Mouse (Mus musculus): ENCODE results near the gene Neurl4. TPM values are rescaled to one million over a fixed set of nuclear protein-coding genes. Genes with fewer than 3 reads are reported as not detected.

Gene Neurl4
- polyA plus RNA-seq, 1 experiment = 129 TPM

DNA sequence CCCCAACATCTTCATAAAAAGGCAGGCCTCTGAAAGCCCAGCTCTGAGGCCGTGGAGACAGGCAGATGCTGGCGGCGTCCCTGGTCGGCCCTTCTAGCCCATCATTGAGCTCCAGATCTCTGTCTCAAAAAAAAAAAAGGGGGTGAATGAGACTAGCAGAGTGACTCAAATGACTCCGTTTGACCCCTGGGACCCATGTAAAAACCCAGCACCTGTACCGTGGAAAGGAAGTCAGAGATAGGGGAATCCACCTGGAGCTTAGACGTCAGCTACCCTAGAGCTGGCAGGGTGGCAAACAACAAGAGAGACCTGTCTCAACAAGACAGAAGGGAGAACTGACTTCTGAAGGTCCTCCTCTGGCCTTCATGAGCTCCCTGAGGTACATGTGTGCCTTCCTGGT is 29.1 kb upstream of the Neurl4 start:
- DNase-seq (ENCODE audit: low read depth) = no peak
- no peak for TF ChIP-seq CTCF (IDR thresholded peaks at IDR 0.05; ENCODE audit: borderline replicate concordance, extremely low read depth, insufficient read depth, insufficient read length)
- TF ChIP-seq POLR2A (IDR thresholded peaks at IDR 0.05; ENCODE audit: borderline replicate concordance, extremely low read depth, insufficient read depth, insufficient read length, poor library complexity, severe bottlenecking) = no peak

DNA sequence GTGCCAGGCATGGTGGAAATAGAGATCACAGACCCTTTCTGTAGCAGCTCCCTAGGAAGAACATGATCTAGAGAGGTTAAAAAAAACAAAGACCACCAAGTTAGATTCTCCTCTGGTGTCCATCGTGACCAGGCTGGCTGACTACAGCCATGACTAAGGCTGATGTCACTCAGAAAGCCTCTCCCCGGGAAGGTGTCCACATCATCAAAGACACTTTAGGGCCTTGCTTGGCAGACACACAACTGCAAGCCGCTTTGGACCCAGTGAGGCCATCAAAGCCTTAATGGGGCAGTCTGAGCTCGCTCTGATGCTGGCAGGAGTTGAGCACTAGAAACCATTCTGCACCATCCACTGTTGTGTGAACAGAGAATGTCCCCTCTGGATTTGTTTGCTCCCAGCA is 28.4 kb upstream of the Neurl4 start:
- no peak for TF ChIP-seq CTCF (IDR thresholded peaks at IDR 0.05; ENCODE audit: borderline replicate concordance, extremely low read depth, insufficient read depth, insufficient read length)
- TF ChIP-seq POLR2A (IDR thresholded peaks at IDR 0.05; ENCODE audit: borderline replicate concordance, extremely low read depth, insufficient read depth, insufficient read length, poor library complexity, severe bottlenecking) = no peak
- DNase-seq (ENCODE audit: low read depth) = no peak

DNA sequence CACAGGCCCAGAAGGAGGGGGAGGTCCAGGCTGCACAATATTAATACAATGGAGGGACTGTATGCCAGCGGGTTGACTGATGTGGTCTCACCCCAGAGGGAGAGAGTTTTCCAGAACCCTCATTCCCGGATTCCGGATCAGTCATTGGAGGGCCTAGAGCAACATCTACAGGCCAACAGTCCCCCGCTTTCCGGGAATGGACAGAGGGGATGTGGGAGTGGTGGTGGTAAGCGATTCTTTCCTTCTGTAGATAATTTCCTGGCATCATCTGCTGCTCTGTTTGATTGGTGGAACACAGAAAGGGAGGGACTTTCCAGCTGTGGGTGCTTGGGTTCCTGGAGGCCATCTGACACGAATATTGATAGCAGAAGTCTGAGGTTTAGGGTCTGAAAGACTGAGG is 24.7 kb upstream of the Neurl4 start:
- TF ChIP-seq CTCF (IDR thresholded peaks at IDR 0.05; ENCODE audit: borderline replicate concordance, extremely low read depth, insufficient read depth, insufficient read length) (no peak), POLR2A (IDR thresholded peaks at IDR 0.05; ENCODE audit: borderline replicate concordance, extremely low read depth, insufficient read depth, insufficient read length, poor library complexity, severe bottlenecking) (no peak)
- no peak for DNase-seq (ENCODE audit: low read depth)

DNA sequence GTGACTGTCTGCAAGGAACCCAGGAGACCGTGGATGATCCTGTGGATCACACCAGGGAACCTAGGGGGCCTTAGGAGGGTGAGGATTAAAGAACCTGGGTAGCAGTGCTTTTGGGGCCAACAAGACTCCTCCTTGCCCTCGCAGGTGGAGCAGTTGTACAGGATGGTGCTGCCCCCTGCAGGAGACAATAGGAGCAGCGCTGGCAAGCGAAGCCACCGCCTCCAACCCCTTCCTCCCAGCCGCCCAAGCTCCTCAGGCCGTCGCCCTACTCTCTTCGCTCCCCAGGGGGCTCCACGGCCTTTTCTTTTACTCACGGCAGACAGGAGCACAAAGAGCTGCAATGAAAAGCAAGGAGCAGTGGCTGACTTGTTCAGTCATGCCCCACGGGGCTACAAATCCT is 24.0 kb upstream of the Neurl4 start:
- DNase-seq (ENCODE audit: low read depth) = peak; percentile 87
- TF ChIP-seq CTCF (IDR thresholded peaks at IDR 0.05; ENCODE audit: borderline replicate concordance, extremely low read depth, insufficient read depth, insufficient read length) (peak; percentile 86), POLR2A (IDR thresholded peaks at IDR 0.05; ENCODE audit: borderline replicate concordance, extremely low read depth, insufficient read depth, insufficient read length, poor library complexity, severe bottlenecking) (no peak)

DNA sequence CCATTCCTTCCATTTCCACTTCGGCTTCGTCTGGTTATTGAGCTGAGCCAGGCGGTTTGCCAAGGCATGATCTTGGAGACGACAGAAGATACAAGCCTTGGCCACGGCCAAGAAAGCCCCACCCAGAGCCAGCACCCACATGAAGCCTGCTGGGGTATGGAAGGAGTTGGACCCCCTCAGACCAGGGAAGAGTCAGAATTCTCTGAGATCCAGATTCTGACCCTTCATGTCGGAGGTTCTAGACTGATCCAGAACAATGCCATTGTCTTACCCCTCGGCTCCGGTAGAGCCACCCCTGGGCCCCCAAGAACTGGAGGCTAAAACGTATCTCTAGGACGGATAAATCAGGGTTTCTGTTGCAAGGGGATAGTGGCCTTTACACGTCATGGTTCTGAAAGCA is 23.0 kb upstream of the Neurl4 start, which contains the start of gene Tmem95:
Tmem95 (minus strand) TSS at position 141 of the 400 bp plus-strand sequence.
- DNase-seq (ENCODE audit: low read depth) = no peak
- TF ChIP-seq POLR2A (IDR thresholded peaks at IDR 0.05; ENCODE audit: borderline replicate concordance, extremely low read depth, insufficient read depth, insufficient read length, poor library complexity, severe bottlenecking) (no peak), CTCF (IDR thresholded peaks at IDR 0.05; ENCODE audit: borderline replicate concordance, extremely low read depth, insufficient read depth, insufficient read length) (no peak)

DNA sequence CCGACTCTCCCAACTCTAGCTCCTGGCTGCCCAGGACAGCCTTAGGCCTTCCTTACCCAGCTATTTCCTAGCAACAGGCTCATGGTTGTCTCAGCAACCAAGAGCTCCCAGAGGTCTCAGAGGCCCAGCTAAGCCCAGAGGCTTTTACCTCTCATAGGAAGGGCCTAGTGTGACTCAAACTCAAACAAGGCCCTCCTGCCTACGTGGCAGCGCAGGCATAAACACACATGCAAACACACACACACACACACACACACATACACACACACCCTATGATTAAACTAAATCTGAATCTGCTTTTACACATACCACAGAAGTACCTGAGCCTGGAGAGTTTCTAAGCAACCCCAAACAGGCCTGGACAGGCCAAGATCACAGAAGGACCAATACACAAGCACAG is 22.5 kb upstream of the Neurl4 start:
- TF ChIP-seq POLR2A (IDR thresholded peaks at IDR 0.05; ENCODE audit: borderline replicate concordance, extremely low read depth, insufficient read depth, insufficient read length, poor library complexity, severe bottlenecking) (no peak), CTCF (IDR thresholded peaks at IDR 0.05; ENCODE audit: borderline replicate concordance, extremely low read depth, insufficient read depth, insufficient read length) (no peak)
- peak; percentile 38 for DNase-seq (ENCODE audit: low read depth)

DNA sequence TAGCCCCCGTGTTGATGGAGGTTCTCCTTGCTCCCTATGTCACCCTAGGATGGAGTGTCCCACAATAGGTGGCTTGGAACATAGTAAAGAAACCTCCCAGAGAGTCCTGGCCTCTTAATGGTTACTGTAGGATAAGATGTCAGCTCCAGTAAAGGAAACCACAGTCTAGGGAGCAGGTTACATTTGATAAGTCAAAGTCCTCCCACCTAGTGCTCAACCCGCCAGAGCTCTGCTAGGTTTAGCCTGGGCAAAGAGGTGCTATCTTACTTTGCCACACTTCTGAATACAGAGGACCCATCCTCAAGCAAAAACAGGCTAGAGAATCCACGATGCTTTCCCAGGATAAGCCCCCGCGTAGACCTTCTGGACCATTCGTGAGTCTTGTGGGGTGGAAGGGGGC is 21.9 kb upstream of the Neurl4 start:
- DNase-seq (ENCODE audit: low read depth) = no peak
- TF ChIP-seq POLR2A (IDR thresholded peaks at IDR 0.05; ENCODE audit: borderline replicate concordance, extremely low read depth, insufficient read depth, insufficient read length, poor library complexity, severe bottlenecking) (no peak), CTCF (IDR thresholded peaks at IDR 0.05; ENCODE audit: borderline replicate concordance, extremely low read depth, insufficient read depth, insufficient read length) (no peak)

DNA sequence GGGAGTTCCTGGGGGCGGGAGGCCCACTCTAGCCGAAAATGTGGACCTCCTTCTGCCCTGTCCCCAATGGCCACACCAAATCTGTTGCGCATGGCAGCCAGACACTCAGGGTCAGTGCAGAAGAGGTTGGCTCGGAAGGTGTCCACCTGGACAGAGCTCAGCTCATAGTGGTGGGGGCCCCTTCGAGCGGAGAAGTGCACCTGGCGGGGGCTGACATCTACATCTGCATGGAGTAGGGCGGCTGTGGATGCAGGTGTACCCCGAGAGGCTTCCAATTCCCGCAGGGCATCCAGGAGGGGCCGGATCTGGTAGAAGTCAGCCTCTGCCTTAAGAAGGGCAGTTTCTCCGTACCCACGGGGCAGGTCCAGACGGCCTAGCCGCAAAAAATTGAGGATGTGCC is 21.2 kb upstream of the Neurl4 start:
- DNase-seq (ENCODE audit: low read depth) = no peak
- TF ChIP-seq CTCF (IDR thresholded peaks at IDR 0.05; ENCODE audit: borderline replicate concordance, extremely low read depth, insufficient read depth, insufficient read length) = no peak

DNA sequence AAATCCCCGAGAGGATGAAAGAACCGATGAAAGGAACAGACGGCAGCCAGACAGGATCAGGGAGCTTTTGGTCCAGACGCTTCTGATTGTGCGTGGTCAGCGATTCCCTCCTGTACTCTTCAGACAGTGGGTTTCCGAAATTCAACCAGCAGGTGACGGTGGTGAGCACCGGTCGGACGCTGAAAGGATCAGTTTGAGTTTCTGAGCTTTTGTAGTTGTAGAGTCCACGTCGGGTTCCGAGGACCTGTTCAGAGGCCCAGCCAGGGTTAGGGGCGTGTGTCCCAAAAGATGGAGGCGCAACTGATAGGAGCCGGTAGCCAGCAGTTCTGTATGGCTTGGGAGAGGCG is 20.4 kb upstream of the Neurl4 start:
- DNase-seq (ENCODE audit: low read depth) = peak; percentile 73
- TF ChIP-seq POLR2A (IDR thresholded peaks at IDR 0.05; ENCODE audit: borderline replicate concordance, extremely low read depth, insufficient read depth, insufficient read length, poor library complexity, severe bottlenecking) = no peak
- peak; percentile 84 for TF ChIP-seq CTCF (IDR thresholded peaks at IDR 0.05; ENCODE audit: borderline replicate concordance, extremely low read depth, insufficient read depth, insufficient read length)

DNA sequence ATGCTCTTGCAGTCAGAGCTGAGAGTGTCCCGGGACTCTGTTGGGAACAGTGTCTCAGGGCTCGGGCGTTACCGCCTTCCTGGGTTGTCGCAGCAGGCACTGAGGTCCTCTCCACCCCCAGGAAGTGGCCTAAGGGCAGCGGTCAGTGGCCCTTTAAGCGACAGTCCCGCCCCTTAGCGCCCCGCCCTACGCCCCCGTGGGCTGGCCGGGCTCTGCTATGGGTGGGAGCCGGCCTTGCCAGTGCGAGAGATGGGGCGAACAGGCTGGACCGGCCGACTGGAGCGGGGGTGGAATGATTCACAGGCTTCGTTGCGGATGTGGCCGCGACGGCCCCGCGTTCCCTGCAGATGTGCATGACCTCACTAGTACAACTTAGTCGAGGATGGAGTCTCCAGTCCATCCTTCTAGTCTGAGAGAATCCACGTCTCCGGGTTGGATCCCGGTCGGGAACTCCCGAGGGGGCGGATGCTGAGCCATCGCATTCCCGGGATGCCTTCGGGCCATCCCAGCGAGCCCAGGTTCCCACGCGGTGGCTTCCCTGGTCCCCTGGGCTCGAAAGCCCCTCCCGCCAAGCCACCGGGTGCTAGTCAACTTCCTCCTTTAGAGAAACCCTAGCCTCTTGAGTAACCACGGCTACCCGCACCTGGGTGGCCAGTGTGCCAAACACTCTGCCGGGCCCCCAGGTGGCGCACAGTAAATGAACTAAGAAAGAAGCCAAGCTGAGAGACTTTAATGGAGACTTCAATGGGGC is 19.8 kb upstream of the Neurl4 start, which contains the start of gene Kctd11:
Kctd11 (minus strand) TSS at position 554 of the 751 bp plus-strand sequence.
- TF ChIP-seq CTCF (IDR thresholded peaks at IDR 0.05; ENCODE audit: borderline replicate concordance, extremely low read depth, insufficient read depth, insufficient read length) (no peak), POLR2A (IDR thresholded peaks at IDR 0.05; ENCODE audit: borderline replicate concordance, extremely low read depth, insufficient read depth, insufficient read length, poor library complexity, severe bottlenecking) (no peak)
- DNase-seq (ENCODE audit: low read depth) = peak; percentile 72

DNA sequence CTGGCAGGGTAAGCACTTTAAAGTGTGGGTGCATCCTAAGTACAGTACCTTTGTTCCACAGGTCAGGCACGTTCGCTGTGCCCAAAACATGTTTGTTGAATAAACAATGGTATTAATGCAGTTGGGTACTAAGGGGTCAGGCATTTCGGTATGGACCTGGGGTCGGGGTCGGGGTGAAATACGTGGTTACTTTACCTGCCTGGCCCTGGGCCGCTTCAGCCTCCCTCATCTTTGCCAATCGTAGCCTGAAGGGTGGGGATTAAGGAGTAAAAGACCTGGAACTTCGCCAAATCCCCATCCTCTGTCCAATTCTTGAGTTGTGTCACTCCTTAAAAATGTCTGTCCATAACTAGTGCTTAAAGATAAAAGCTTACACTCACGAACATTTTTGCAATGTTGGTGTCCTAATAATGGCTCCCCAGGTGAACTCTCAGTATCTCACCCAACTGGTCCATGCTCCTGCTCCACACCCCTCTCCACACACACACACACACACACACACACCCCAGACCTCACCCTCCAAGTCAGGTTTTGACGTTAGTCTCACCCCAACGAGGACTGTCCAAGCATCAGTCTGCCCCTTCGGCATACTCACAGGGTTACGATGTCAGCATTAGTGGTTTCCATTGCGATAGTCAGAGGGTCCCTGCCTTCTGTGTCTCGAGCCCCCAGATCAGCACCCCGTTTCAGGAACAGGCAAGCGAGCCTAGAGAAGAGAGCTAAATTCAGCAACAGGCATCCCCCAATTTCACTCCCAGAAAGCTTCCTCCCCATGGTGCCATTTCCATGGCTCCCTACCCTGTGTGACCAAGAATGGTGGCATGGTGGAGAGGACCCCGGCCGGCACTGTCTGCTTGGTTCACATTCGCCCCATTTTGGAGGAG is 18.8 kb upstream of the Neurl4 start:
- DNase-seq (ENCODE audit: low read depth) = no peak
- TF ChIP-seq CTCF (IDR thresholded peaks at IDR 0.05; ENCODE audit: borderline replicate concordance, extremely low read depth, insufficient read depth, insufficient read length) (no peak), POLR2A (IDR thresholded peaks at IDR 0.05; ENCODE audit: borderline replicate concordance, extremely low read depth, insufficient read depth, insufficient read length, poor library complexity, severe bottlenecking) (no peak)
